Mouse (Mus musculus): Measurements from ENCODE around the gene Gm21883.
"Not testable (repeated sequence)": the region's sequence is repeated elsewhere in the genome, so short reads cannot be mapped to it uniquely, and the experiment has no call there.

Gm21883 gene

DNA sequence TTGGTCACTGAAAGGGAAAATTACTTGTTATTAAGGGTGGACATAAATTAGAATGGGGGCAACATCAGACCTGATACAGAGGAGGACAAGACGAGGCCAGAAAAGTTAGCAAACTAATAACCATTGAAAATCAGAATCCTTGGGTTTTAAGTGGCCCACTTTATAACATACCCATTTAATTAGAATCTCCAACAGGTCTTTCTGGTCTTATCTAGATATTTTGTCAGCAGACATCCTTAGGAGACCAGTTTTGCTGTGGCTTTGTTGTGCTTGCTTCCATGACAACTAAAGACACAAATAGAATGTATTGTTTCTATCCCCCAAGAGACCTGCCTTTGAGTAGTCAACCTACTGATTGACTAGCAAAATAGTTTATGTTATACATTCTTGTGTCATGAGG, at the start of gene Gm21883:
Gene Gm21883, minus strand, starts transcription at position 101 of the 400 bp plus-strand sequence.
- DNase-seq (ENCODE audit: low read depth) = not testable (repeated sequence)

DNA sequence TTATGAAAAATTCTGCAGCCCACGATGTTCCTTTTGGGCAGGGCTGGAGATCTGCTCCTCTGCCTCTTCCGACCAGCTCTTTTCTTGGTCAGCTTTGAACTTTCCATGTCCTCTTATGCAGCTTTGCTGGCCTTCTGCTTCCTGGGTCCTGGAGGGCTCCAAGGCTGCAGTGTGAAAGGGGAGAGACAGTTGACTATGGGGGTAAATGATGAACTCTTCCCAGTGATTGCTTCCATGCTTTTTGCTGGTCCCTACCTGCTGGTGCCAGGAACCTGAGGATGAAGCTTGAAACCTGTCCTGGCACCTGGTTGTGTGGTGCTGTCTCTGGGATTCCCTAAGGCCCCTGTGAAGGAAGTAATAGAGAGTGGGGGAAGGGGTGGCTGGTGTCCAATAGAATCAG, 44.7 kb upstream of the Gm21883 start, which contains the start of gene Spin2e:
Gene Spin2e, minus strand, starts transcription at position 101 of the 400 bp plus-strand sequence.
- DNase-seq (ENCODE audit: low read depth) = not testable (repeated sequence)
